Mouse (Mus musculus): ENCODE data around the gene S100a10. TPM values are rescaled to one million over a fixed set of nuclear protein-coding genes. Genes with fewer than 3 reads are reported as not detected.
A peak's percentile ranks its signal among the peaks of the same experiment; 100 is the strongest.
"Not testable (repeated sequence)": the region's sequence is repeated elsewhere in the genome, so short reads cannot be mapped to it uniquely, and the experiment has no call there.

S100a10 gene
- polyA plus RNA-seq, 1 experiment from 2014 or later: 94.7 TPM

- no peaks in the 10 kb centered on the region for H3K9me3 ChIP-seq
- no peak for DNase-seq (ENCODE audit: extremely low spot score, low spot score)
- no peaks in the 10 kb centered on the region for H3K36me3 ChIP-seq (replicated peaks)
- peaks cover 5% of the 10 kb centered on the region for H3K4me1 ChIP-seq
- 86% methylated on average over 8 of the region's 8 CpGs for WGBS
- H3K27ac ChIP-seq: no peak overlapping the region
- H3K27me3 ChIP-seq (ENCODE audit: poor library complexity, severe bottlenecking): peaks cover 14% of the 10 kb centered on the region
- H3K4me3 ChIP-seq: peak overlapping the region; percentile 65; the same call in 1 of the 2 replicates
Measured at GRCm38 (mm10) chr3:93521462-93522057, 33.3 kb upstream of the S100a10 start.

GRCm38 (mm10) chr3:93522611-93523010, 32.3 kb upstream of the S100a10 start:
- no peak overlapping the region for H3K27ac ChIP-seq
- DNase-seq (ENCODE audit: extremely low spot score, low spot score): peak; percentile 53
- H3K4me3 ChIP-seq: no peak overlapping the region

GRCm38 (mm10) chr3:93527300-93527699, 27.6 kb upstream of the S100a10 start:
- Histone ChIP-seq H3K9me3 (no peaks in the 10 kb centered on the region), H3K36me3 (replicated peaks) (no peaks in the 10 kb centered on the region), H3K4me3 (no peak overlapping the region), H3K27me3 (ENCODE audit: poor library complexity, severe bottlenecking) (no peaks in the 10 kb centered on the region), H3K4me1 (no peaks in the 10 kb centered on the region), H3K27ac (no peak overlapping the region)
- 85% methylated on average over 3 of the region's 3 CpGs for WGBS
- DNase-seq (ENCODE audit: extremely low spot score, low spot score): no peak

More at GRCm38 (mm10) chr3:93522611-93523010, 32.3 kb upstream of the S100a10 start:
- WGBS: 45% methylated on average over 7 of the region's 7 CpGs
- Histone ChIP-seq H3K9me3 (no peaks in the 10 kb centered on the region), H3K27me3 (ENCODE audit: poor library complexity, severe bottlenecking) (peaks cover 14% of the 10 kb centered on the region), H3K4me1 (peaks cover 5% of the 10 kb centered on the region), H3K36me3 (replicated peaks) (no peaks in the 10 kb centered on the region)

- no peak for DNase-seq (ENCODE audit: extremely low spot score, low spot score)
- WGBS: 84% methylated on average over 5 of the region's 5 CpGs
- Histone ChIP-seq H3K4me3 (no peak overlapping the region), H3K4me1 (no peaks in the 10 kb centered on the region), H3K27ac (no peak overlapping the region), H3K9me3 (peaks cover 7% of the 10 kb centered on the region; the same call in 1 of the 2 replicates), H3K27me3 (ENCODE audit: poor library complexity, severe bottlenecking) (no peaks in the 10 kb centered on the region), H3K36me3 (replicated peaks) (no peaks in the 10 kb centered on the region)
Measured at GRCm38 (mm10) chr3:93528807-93529206, 26.1 kb upstream of the S100a10 start.

GRCm38 (mm10) chr3:93537068-93537576, 17.8 kb upstream of the S100a10 start:
- Histone ChIP-seq H3K27ac (no peak overlapping the region), H3K4me3 (no peak overlapping the region), H3K9me3 (peaks cover 7% of the 10 kb centered on the region; the same call in 1 of the 2 replicates), H3K27me3 (ENCODE audit: poor library complexity, severe bottlenecking) (no peaks in the 10 kb centered on the region), H3K4me1 (no peaks in the 10 kb centered on the region), H3K36me3 (replicated peaks) (no peaks in the 10 kb centered on the region)
- no peak for DNase-seq (ENCODE audit: extremely low spot score, low spot score)
- 74% methylated on average over 2 of the region's 2 CpGs for WGBS

GRCm38 (mm10) chr3:93538486-93538885, 16.4 kb upstream of the S100a10 start:
- DNase-seq (ENCODE audit: extremely low spot score, low spot score): no peak
- no peak overlapping the region for H3K27ac ChIP-seq
- no peaks in the 10 kb centered on the region for H3K9me3 ChIP-seq
- H3K4me3 ChIP-seq: no peak overlapping the region
- H3K4me1 ChIP-seq: no peaks in the 10 kb centered on the region
- no peaks in the 10 kb centered on the region for H3K36me3 ChIP-seq (replicated peaks)
- H3K27me3 ChIP-seq (ENCODE audit: poor library complexity, severe bottlenecking): no peaks in the 10 kb centered on the region
- 89% methylated on average over 2 of the region's 2 CpGs for WGBS

- H3K36me3 ChIP-seq (replicated peaks): no peaks in the 10 kb centered on the region
- H3K27ac ChIP-seq: no peak overlapping the region
- no peak overlapping the region for H3K4me3 ChIP-seq
- 62% methylated on average over 2 of the region's 2 CpGs for WGBS
- H3K4me1 ChIP-seq: no peaks in the 10 kb centered on the region
- no peaks in the 10 kb centered on the region for H3K27me3 ChIP-seq (ENCODE audit: poor library complexity, severe bottlenecking)
- DNase-seq (ENCODE audit: extremely low spot score, low spot score): no peak
- H3K9me3 ChIP-seq: no peaks in the 10 kb centered on the region
Measured at GRCm38 (mm10) chr3:93541501-93541900, 13.4 kb upstream of the S100a10 start.

GRCm38 (mm10) chr3:93544170-93544569, 10.7 kb upstream of the S100a10 start:
- not testable (repeated sequence) for H3K27me3 ChIP-seq (ENCODE audit: poor library complexity, severe bottlenecking); H3K4me1 ChIP-seq; H3K4me3 ChIP-seq; H3K27ac ChIP-seq; H3K36me3 ChIP-seq (replicated peaks); H3K9me3 ChIP-seq; DNase-seq (ENCODE audit: extremely low spot score, low spot score)
- WGBS: 88% methylated on average over 6 of the region's 6 CpGs

GRCm38 (mm10) chr3:93547099-93547648, 7.7 kb upstream of the S100a10 start:
- DNase-seq (ENCODE audit: extremely low spot score, low spot score): peak; percentile 78
- Histone ChIP-seq H3K9me3 (no peaks in the 10 kb centered on the region), H3K4me3 (no peak overlapping the region), H3K4me1 (no peaks in the 10 kb centered on the region), H3K27me3 (ENCODE audit: poor library complexity, severe bottlenecking) (no peaks in the 10 kb centered on the region), H3K27ac (no peak overlapping the region), H3K36me3 (replicated peaks) (no peaks in the 10 kb centered on the region)
- 36% methylated on average over 7 of the region's 7 CpGs for WGBS

- Histone ChIP-seq H3K4me1 (no peaks in the 10 kb centered on the region), H3K27ac (no peak overlapping the region), H3K36me3 (replicated peaks) (no peaks in the 10 kb centered on the region), H3K27me3 (ENCODE audit: poor library complexity, severe bottlenecking) (no peaks in the 10 kb centered on the region), H3K9me3 (no peaks in the 10 kb centered on the region), H3K4me3 (no peak overlapping the region)
- no peak for DNase-seq (ENCODE audit: extremely low spot score, low spot score)
- WGBS: 87% methylated on average over 20 of the region's 20 CpGs
Measured at GRCm38 (mm10) chr3:93547749-93548540, 6.9 kb upstream of the S100a10 start.

GRCm38 (mm10) chr3:93548541-93549266, 6.2 kb upstream of the S100a10 start:
- no peak for DNase-seq (ENCODE audit: extremely low spot score, low spot score)
- H3K9me3 ChIP-seq: no peaks in the 10 kb centered on the region
- 73% methylated on average over 5 of the region's 6 CpGs for WGBS

GRCm38 (mm10) chr3:93549986-93550385, 4.9 kb upstream of the S100a10 start:
- Histone ChIP-seq H3K27ac (no peak overlapping the region), H3K4me3 (no peak overlapping the region), H3K27me3 (ENCODE audit: poor library complexity, severe bottlenecking) (peaks cover 14% of the 10 kb centered on the region), H3K4me1 (peaks cover 8% of the 10 kb centered on the region), H3K36me3 (replicated peaks) (no peaks in the 10 kb centered on the region), H3K9me3 (no peaks in the 10 kb centered on the region)
- 81% methylated on average over 4 of the region's 4 CpGs for WGBS
- no peak for DNase-seq (ENCODE audit: extremely low spot score, low spot score)

More at GRCm38 (mm10) chr3:93548541-93549266, 6.2 kb upstream of the S100a10 start:
- H3K4me1 ChIP-seq: no peaks in the 10 kb centered on the region
- H3K27ac ChIP-seq: no peak overlapping the region
- no peaks in the 10 kb centered on the region for H3K36me3 ChIP-seq (replicated peaks)
- H3K4me3 ChIP-seq: no peak overlapping the region
- H3K27me3 ChIP-seq (ENCODE audit: poor library complexity, severe bottlenecking): peaks cover 4% of the 10 kb centered on the region
